Mouse (Mus musculus) midbrain, postnatal 0 days (tissue): ENCODE results near the gene Krtap16-1. TPM values are rescaled to one million over a fixed set of nuclear protein-coding genes. Genes with fewer than 3 reads are reported as not detected.

Experiments
- ATAC-seq: fragments of 200-750 bp; cut with Nextera tagmentation; 2 replicates; pipeline ENCODE4 v1.8.0; 2017; ENCODE audit warnings: moderate number of reproducible peaks, mild to moderate bottlenecking, moderate TSS enrichment, moderate library complexity; ENCODE audit not compliant: low FRiP score
- DNase-seq: peaks from one replicate; pipeline ENCODE4 v3.0.0-alpha.2; 2015; ENCODE audit warnings: low spot score
- H3K27ac ChIP-seq: fragments of 300-500 bp; sonication (generic); 2 replicates; pipeline ENCODE4 v1.5.1; 2014; ENCODE audit warnings: low read depth, mild to moderate bottlenecking, low read length, mixed read lengths
- H3K27me3 ChIP-seq: fragments of 300-500 bp; sonication (generic); 2 replicates; pipeline ENCODE4 v1.6.1; 2014; ENCODE audit warnings: low read length, control low read depth, mixed read lengths; ENCODE audit not compliant: insufficient read depth
- H3K36me3 ChIP-seq: fragments of 300-500 bp; sonication (generic); 2 replicates; pipeline ENCODE4 v1.6.1; 2014; ENCODE audit warnings: low read length, control low read depth, mixed read lengths; ENCODE audit not compliant: insufficient read depth
- H3K4me1 ChIP-seq: fragments of 300-500 bp; sonication (generic); 2 replicates; pipeline ENCODE4 v1.6.1; 2014; ENCODE audit warnings: mild to moderate bottlenecking, control low read depth, antibody characterized with exemption, low read length, mixed read lengths; ENCODE audit not compliant: insufficient read depth
- H3K4me2 ChIP-seq: fragments of 300-500 bp; sonication (generic); 2 replicates; pipeline ENCODE4 v1.6.1; 2014; ENCODE audit warnings: low read depth, mild to moderate bottlenecking, low read length, mixed read lengths; ENCODE audit not compliant: poor library complexity, severe bottlenecking
- H3K4me3 ChIP-seq: fragments of 300-500 bp; sonication (generic); 2 replicates; pipeline ENCODE4 v1.5.1; 2014; ENCODE audit warnings: low read depth, mild to moderate bottlenecking, low read length, moderate library complexity
- H3K9ac ChIP-seq: fragments of 300-500 bp; sonication (generic); replicated peaks from 2 replicates; pipeline ENCODE4 v1.6.1; 2014; ENCODE audit warnings: mild to moderate bottlenecking, low read length, moderate library complexity, mixed read lengths; ENCODE audit not compliant: poor library complexity, severe bottlenecking
- H3K9me3 ChIP-seq: fragments of 300-500 bp; sonication (generic); 2 replicates; pipeline ENCODE4 v1.6.1; 2016; ENCODE audit warnings: low read length, control low read depth
- CTCF ChIP-seq: IDR thresholded peaks from 2 replicates; pipeline ENCODE4 v1.5.1; 2016; ENCODE audit warnings: antibody characterized with exemption, mild to moderate bottlenecking
- WGBS: fragments of 180-500 bp; shearing (Covaris S2); extraction: QIAGEN DNeasy Blood & Tissue Kit; methylation state at CpG from one replicate; pipeline ENCODE4 v1.1.7; 2014; 5-methylcytosine and 5-hydroxymethylcytosine counted together
- polyA plus RNA-seq: library from polyadenylated mRNA; unstranded; fragments of >200 nt; fragmentation: Nextera tagmentation; extraction: Ambion mirVana; gene quantifications from 2 replicates; pipeline ENCODE4 v1.2.1, GENCODE M21; 2015
- total RNA-seq: library from RNA; depleted of rRNA; stranded (reverse); fragments of >200 nt; gene quantifications from 2 replicates; pipeline ENCODE4 v1.2.3, GENCODE M21; 2014; rRNA removed

Gene Krtap16-1
- total RNA-seq (not detected in 2 replicates), polyA plus RNA-seq (not detected in 2 replicates)

DNA sequence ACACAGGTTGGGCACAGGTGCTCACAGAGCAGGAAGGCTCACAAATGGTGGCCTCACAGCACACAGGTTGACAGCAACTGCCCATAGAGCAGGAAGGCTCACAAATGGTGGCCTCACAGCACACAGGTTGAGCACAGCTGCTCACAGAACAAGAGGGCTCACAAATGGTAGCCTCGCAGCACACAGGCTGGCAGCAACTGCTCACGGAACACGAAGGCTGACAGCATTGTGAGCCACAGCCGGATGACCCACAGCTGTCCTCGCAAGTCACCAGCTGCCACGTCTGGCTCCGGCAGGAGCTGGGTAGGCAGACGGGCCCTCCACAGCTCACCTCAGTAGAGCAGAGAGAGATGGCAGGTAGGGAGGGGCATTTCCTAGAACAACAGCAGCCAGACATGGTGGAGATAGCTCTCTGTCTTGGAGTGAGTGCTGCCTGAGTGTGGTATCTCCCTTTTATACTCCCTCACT is at the start of gene Krtap16-1:
Gene Krtap16-1, minus strand, starts transcription at position 418 of the 468 bp plus-strand sequence.
- Histone ChIP-seq H3K4me3 (no peak within 1 kb of the TSS), H3K4me1 (no peaks in the 10 kb centered on the region), H3K36me3 (no peaks in the 10 kb centered on the region), H3K27ac (no peak within 1 kb of the TSS), H3K9me3 (no peaks in the 10 kb centered on the region), H3K27me3 (no peaks in the 10 kb centered on the region), H3K4me2 (no peak within 1 kb of the TSS), H3K9ac (no peak within 1 kb of the TSS)
- no peak for ATAC-seq
- 78% methylated on average over 8 of the region's 8 CpGs for WGBS
- no peak for TF ChIP-seq CTCF
- DNase-seq, result no peak

- 89% methylated on average over 6 of the region's 6 CpGs for WGBS
- Histone ChIP-seq H3K4me2 (no peak within 1 kb of the TSS), H3K27ac (no peak within 1 kb of the TSS), H3K36me3 (no peaks in the 10 kb centered on the region), H3K9ac (no peak within 1 kb of the TSS), H3K9me3 (no peaks in the 10 kb centered on the region), H3K4me1 (no peaks in the 10 kb centered on the region), H3K27me3 (no peaks in the 10 kb centered on the region), H3K4me3 (no peak within 1 kb of the TSS)
- ATAC-seq (no peak), DNase-seq (no peak)
- TF ChIP-seq CTCF, result no peak
Observed at GRCm38 (mm10) chr11:100029768-100030167, 43.4 kb upstream of the Krtap16-1 start, which contains the start of gene Krt33b. Krt33b (minus strand) TSS chr11:100029868.

DNA sequence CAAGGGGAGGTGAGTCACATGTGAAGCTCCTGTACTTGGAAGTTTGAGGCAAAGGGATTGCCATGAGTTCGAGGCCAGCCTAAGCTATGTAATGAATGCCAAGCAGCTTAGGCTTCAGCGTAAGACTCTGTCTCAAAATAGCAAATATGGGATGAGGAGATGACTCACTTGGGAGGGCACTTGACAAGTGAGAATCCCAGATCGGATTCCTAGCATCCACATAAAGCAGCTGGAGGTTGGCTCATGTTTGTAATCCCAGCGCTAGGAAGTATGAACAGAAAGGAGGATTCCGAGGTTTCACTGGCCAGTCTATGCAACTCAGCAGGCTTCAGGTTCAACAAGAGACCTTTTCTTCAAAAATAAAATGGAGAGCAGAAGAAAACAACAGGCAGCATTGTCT is 35.0 kb upstream of the Krtap16-1 start:
- TF ChIP-seq CTCF, result no peak
- no peaks in the 10 kb centered on the region for H3K36me3 ChIP-seq
- H3K27ac ChIP-seq, result no peak overlapping the region
- no peaks in the 10 kb centered on the region for H3K9me3 ChIP-seq
- ATAC-seq (no peak), DNase-seq (no peak)
- H3K4me1 ChIP-seq, result no peaks in the 10 kb centered on the region
- H3K9ac ChIP-seq, result no peak overlapping the region
- H3K4me3 ChIP-seq, result no peak overlapping the region
- H3K4me2 ChIP-seq, result no peak overlapping the region
- 81% methylated on average over 5 of the region's 5 CpGs for WGBS
- no peaks in the 10 kb centered on the region for H3K27me3 ChIP-seq

GRCm38 (mm10) chr11:100019466-100019865 is 33.1 kb upstream of the Krtap16-1 start:
- H3K4me1 ChIP-seq, result no peaks in the 10 kb centered on the region
- 87% methylated on average over 1 of the region's 1 CpGs for WGBS
- no peak for DNase-seq

DNA sequence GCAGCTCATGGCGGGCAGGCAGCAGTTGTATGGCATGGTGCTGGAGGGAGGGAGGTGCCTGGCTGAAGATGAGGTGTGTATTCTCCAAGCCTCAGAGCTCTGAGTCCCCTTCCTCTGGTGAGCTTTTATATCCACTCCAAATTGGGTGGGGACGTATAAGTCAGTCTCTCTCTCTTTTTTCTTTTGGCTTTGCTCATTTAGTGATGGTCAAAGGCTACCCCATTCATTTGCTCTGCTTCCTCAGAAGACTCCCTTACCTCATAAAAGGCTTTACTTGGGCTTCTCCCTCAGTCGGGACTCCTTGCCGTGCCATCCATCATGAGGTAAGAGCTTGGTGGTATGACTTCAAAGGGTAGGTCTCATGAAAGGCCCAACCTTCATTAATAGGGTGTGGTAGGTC is 29.7 kb upstream of the Krtap16-1 start, which contains the start of gene Krt33a:
Gene Krt33a, minus strand, starts transcription at position 101 of the 400 bp plus-strand sequence.
- ATAC-seq (no peak), DNase-seq (no peak)
- Histone ChIP-seq H3K27me3 (no peaks in the 10 kb centered on the region), H3K4me1 (no peaks in the 10 kb centered on the region), H3K36me3 (no peaks in the 10 kb centered on the region), H3K9me3 (no peaks in the 10 kb centered on the region), H3K9ac (no peak within 1 kb of the TSS), H3K27ac (no peak within 1 kb of the TSS), H3K4me2 (no peak within 1 kb of the TSS), H3K4me3 (no peak within 1 kb of the TSS)
- WGBS, result 94% methylated on average over 4 of the region's 4 CpGs
- TF ChIP-seq CTCF, result no peak

More at GRCm38 (mm10) chr11:100019466-100019865, 33.1 kb upstream of the Krtap16-1 start:
- Histone ChIP-seq H3K9me3 (no peaks in the 10 kb centered on the region), H3K4me2 (no peak overlapping the region), H3K27me3 (no peaks in the 10 kb centered on the region), H3K4me3 (no peak overlapping the region), H3K27ac (no peak overlapping the region), H3K36me3 (no peaks in the 10 kb centered on the region), H3K9ac (no peak overlapping the region)
- no peak for ATAC-seq
- TF ChIP-seq CTCF, result no peak

DNA sequence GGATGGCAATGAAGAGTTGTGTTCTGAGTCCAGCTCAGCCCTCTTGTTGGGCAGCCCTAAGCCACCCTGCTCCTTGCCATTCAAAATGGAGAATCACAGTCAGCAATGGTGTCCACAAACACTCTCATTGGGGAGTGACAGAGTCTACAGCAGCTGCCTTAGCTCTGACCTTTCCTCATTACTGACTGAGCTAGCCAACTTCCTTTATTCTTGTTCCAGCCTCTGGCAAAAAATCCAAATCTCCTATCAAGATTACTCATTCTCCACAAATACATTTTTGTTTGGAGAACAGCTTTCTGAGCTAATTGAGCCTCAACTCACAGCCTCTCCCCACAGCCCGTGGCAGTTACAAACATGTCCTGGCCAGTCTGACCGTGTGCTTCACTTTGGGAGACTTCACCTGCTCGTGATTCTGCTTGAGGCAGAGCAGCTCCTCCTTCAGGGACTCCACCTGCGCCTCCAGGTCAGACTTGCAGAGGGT is 27.3 kb upstream of the Krtap16-1 start:
- ATAC-seq (no peak), DNase-seq (no peak)
- Histone ChIP-seq H3K4me1 (no peaks in the 10 kb centered on the region), H3K9me3 (no peaks in the 10 kb centered on the region), H3K9ac (no peak overlapping the region), H3K27me3 (no peaks in the 10 kb centered on the region), H3K4me2 (no peak overlapping the region), H3K36me3 (no peaks in the 10 kb centered on the region), H3K4me3 (no peak overlapping the region), H3K27ac (no peak overlapping the region)
- TF ChIP-seq CTCF, result no peak
- WGBS, result 79% methylated on average over 4 of the region's 4 CpGs
